Mouse (Mus musculus) CD8-positive naive resting alpha-beta T cell, adult 2 months (primary cell): Measurements from ENCODE around the gene Olfr547.
A peak's percentile ranks its signal among the peaks of the same experiment; 100 is the strongest.
"Not testable (repeated sequence)": the region's sequence is repeated elsewhere in the genome, so short reads cannot be mapped to it uniquely, and the experiment has no call there.

Experiments
- DNase-seq, 2 experiments: peaks; one replicate each; pipeline ENCODE4 v3.0.0; 2022; ENCODE audit warnings: low read depth in 2 of 2, low spot score in 2 of 2

Olfr547 gene

GRCm38 (mm10) chr7:102534449-102534848 is at the start of gene Olfr547:
Olfr547 (plus strand) TSS chr7:102534749.
- DNase-seq = no peak

- DNase-seq = not testable (repeated sequence)
Observed at GRCm38 (mm10) chr7:102484766-102485165, 49.8 kb upstream of the Olfr547 start.

- no peak for DNase-seq
Observed at GRCm38 (mm10) chr7:102486105-102486504, 48.4 kb upstream of the Olfr547 start.

GRCm38 (mm10) chr7:102488161-102488560 is 46.4 kb upstream of the Olfr547 start, which contains the start of gene Olfr544:
Olfr544 (minus strand) TSS chr7:102488313.
- no peak for DNase-seq

- not testable (repeated sequence) for DNase-seq
Observed at GRCm38 (mm10) chr7:102494416-102494815, 40.1 kb upstream of the Olfr547 start.

- no peak for DNase-seq
Observed at GRCm38 (mm10) chr7:102499473-102499872, 35.1 kb upstream of the Olfr547 start, which contains the start of gene Olfr545. Olfr545 (minus strand) TSS chr7:102499573.

GRCm38 (mm10) chr7:102501986-102502385 is 32.6 kb upstream of the Olfr547 start:
- no peak for DNase-seq

GRCm38 (mm10) chr7:102506848-102507247 is 27.7 kb upstream of the Olfr547 start:
- DNase-seq = peak; percentile 42 to 54

- no peak for DNase-seq
Observed at GRCm38 (mm10) chr7:102508066-102508465, 26.5 kb upstream of the Olfr547 start.

GRCm38 (mm10) chr7:102508666-102509065 is 25.9 kb upstream of the Olfr547 start:
- no peak for DNase-seq

- no peak for DNase-seq
Observed at GRCm38 (mm10) chr7:102509726-102510125, 24.8 kb upstream of the Olfr547 start.

GRCm38 (mm10) chr7:102511927-102512326 is 22.6 kb upstream of the Olfr547 start:
- DNase-seq = no peak

GRCm38 (mm10) chr7:102512814-102513435 is 21.6 kb upstream of the Olfr547 start:
- DNase-seq = peak; percentile 69 to 80

- no peak for DNase-seq
Observed at GRCm38 (mm10) chr7:102514144-102514543, 20.4 kb upstream of the Olfr547 start.

GRCm38 (mm10) chr7:102516261-102517050 is 18.1 kb upstream of the Olfr547 start:
- no peak for DNase-seq

GRCm38 (mm10) chr7:102517051-102517335 is 17.6 kb upstream of the Olfr547 start:
- DNase-seq = no peak

GRCm38 (mm10) chr7:102529052-102529451 is 5.5 kb upstream of the Olfr547 start:
- no peak for DNase-seq

- DNase-seq = no peak
Observed at GRCm38 (mm10) chr7:102540596-102540995, 6.0 kb downstream of the Olfr547 start, which contains the start of gene Olfr548-ps1. Olfr548-ps1 (plus strand) TSS chr7:102540896.

GRCm38 (mm10) chr7:102541251-102541650 is 6.7 kb downstream of the Olfr547 start:
- DNase-seq = no peak

GRCm38 (mm10) chr7:102549570-102549969 is 15.0 kb downstream of the Olfr547 start, which contains the start of gene Olfr549:
Olfr549 (plus strand) TSS chr7:102549870.
- no peak for DNase-seq

- DNase-seq = no peak
Observed at GRCm38 (mm10) chr7:102553279-102553678, 18.7 kb downstream of the Olfr547 start.
